9 mouse cellular contexts compared by ENCODE assay signal in genomic region chr10:86340421-86340820, GRCm38 (mm10). TPM values are rescaled to one million over a fixed set of nuclear protein-coding genes. Genes with fewer than 3 reads are reported as not detected.
DNase-seq lines count a peak whose midpoint lies in the region; ATAC-seq lines count a peak whose summit lies in the region.
"Had no signal": no experiment of that assay in that cellular context is flagged by ENCODE, and none has a peak within 500 bp of the region (broad histone marks: within the 10 kb centered on the region; RNA-seq: fewer than 3 reads in every experiment).

No protein-coding gene starts in this region.

- H3K27me3 ChIP-seq in intestine, embryonic 16.5 days (replicated peaks; ENCODE audit: control insufficient read depth, insufficient read depth, low read length): no peaks in the 10 kb centered on the region
- no peaks in the 10 kb centered on the region for H3K27me3 ChIP-seq in intestine, embryonic 15.5 days (replicated peaks)
- no peaks in the 10 kb centered on the region for H3K27me3 ChIP-seq in liver, embryonic 16.5 days (ENCODE audit: control insufficient read depth, insufficient read depth, low read depth, low read length)

- 86% methylated on average over 7 of the region's 7 CpGs for WGBS in intestine, embryonic 16.5 days
- 86% methylated on average over 7 of the region's 7 CpGs for WGBS in intestine, embryonic 15.5 days
- 45% methylated on average over 7 of the region's 7 CpGs for WGBS in liver, embryonic 16.5 days (ENCODE audit: insufficient replicate concordance)

- DNase-seq in c-Kit-positive CD71-positive TER-119-positive erythroid progenitor cells, embryonic 14.5 days (ENCODE audit: low spot score): peak; percentile 37
- DNase-seq in cerebellum, adult 9-10 months: peak; percentile 72
- DNase-seq in adrenal gland, adult (ENCODE audit: inconsistent age in 2 of 2, low spot score in 1 of 2): no peak
- no peak for DNase-seq in left cerebral cortex, adult 8-10 months (ENCODE audit: low spot score in 2 of 2)
- DNase-seq: thymus, postnatal 14 days had no signal

- no peak for ATAC-seq in intestine, embryonic 16.5 days
- no peak for ATAC-seq in intestine, embryonic 15.5 days
- ATAC-seq in liver, embryonic 16.5 days (ENCODE audit: low read depth): peak; percentile 64

- peaks cover 45% of the 10 kb centered on the region for H3K4me1 ChIP-seq in intestine, embryonic 16.5 days (ENCODE audit: control insufficient read depth, insufficient read depth, low read length)
- H3K4me1 ChIP-seq in intestine, embryonic 15.5 days (replicated peaks): peaks cover 43% of the 10 kb centered on the region
- H3K4me1 ChIP-seq in liver, embryonic 16.5 days (ENCODE audit: control insufficient read depth, low read depth, low read length): peaks cover 40% of the 10 kb centered on the region

- H3K9me3 ChIP-seq in intestine, embryonic 16.5 days (ENCODE audit: control insufficient read depth, low read length): no peaks in the 10 kb centered on the region
- no peaks in the 10 kb centered on the region for H3K9me3 ChIP-seq in intestine, embryonic 15.5 days
- H3K9me3 ChIP-seq in liver, embryonic 16.5 days (replicated peaks; ENCODE audit: control insufficient read depth, low read length): no peaks in the 10 kb centered on the region

- peak overlapping the region; percentile 85 for H3K27ac ChIP-seq in intestine, embryonic 16.5 days (ENCODE audit: low read length)
- H3K27ac ChIP-seq in intestine, embryonic 15.5 days: no peak overlapping the region
- peak overlapping the region; percentile 72 for H3K27ac ChIP-seq in liver, embryonic 16.5 days (ENCODE audit: low read length)

- no peak overlapping the region for H3K9ac ChIP-seq in intestine, embryonic 16.5 days (ENCODE audit: low read depth, low read length)
- H3K9ac ChIP-seq in intestine, embryonic 15.5 days: no peak overlapping the region
- 0 out of 2 replicates have a peak overlapping the region, but pooled peaks have one; percentile 11 for H3K9ac ChIP-seq in liver, embryonic 16.5 days (ENCODE audit: low read depth, low read length)

- no peak overlapping the region for H3K4me2 ChIP-seq in intestine, embryonic 16.5 days (ENCODE audit: low read depth, low read length)
- H3K4me2 ChIP-seq in intestine, embryonic 15.5 days (replicated peaks): no peak overlapping the region
- H3K4me2 ChIP-seq in liver, embryonic 16.5 days (ENCODE audit: low read depth, low read length): no peak overlapping the region

- H3K36me3 ChIP-seq in intestine, embryonic 16.5 days (ENCODE audit: control insufficient read depth, insufficient read depth, low read length): peaks cover 2% of the 10 kb centered on the region; the same call in 1 of the 2 replicates
- H3K36me3 ChIP-seq in intestine, embryonic 15.5 days: peaks cover 7% of the 10 kb centered on the region; the same call in 1 of the 2 replicates
- H3K36me3 ChIP-seq in liver, embryonic 16.5 days (ENCODE audit: control insufficient read depth, insufficient read depth): no peaks in the 10 kb centered on the region

- no peak overlapping the region for H3K4me3 ChIP-seq in intestine, embryonic 16.5 days (ENCODE audit: low read length)
- no peak overlapping the region for H3K4me3 ChIP-seq in intestine, embryonic 15.5 days (replicated peaks)
- no peak overlapping the region for H3K4me3 ChIP-seq in liver, embryonic 16.5 days (ENCODE audit: low read depth, low read length)

RNA-seq across cellular contexts. Expression of gene Timp3, which starts 40.2 kb away (rescaled TPM):
- 43.4 and 43.7 TPM in 2 replicates for polyA plus RNA-seq in intestine, embryonic 16.5 days (2015; fragmentation: Nextera tagmentation; extraction: Ambion mirVana)
- 44.6 and 46.9 TPM in 2 replicates for polyA plus RNA-seq in intestine, embryonic 15.5 days (2015; fragmentation: Nextera tagmentation; extraction: Ambion mirVana)
- 5.7 and 7.3 TPM in 2 replicates for polyA plus RNA-seq in liver, embryonic 16.5 days (2015; fragmentation: Nextera tagmentation; extraction: Ambion mirVana)
- total RNA-seq in left cerebral cortex, adult 8-10 months (2022): 10 to 100 TPM; 67.3 to 73.9 (median 69.9) TPM
- total RNA-seq: monocyte, adult 5-6 weeks had no signal

Comparison
In these comparisons a context has a peak if more than half of its experiments do, and no peak if none do; other contexts are left out.
1. DNase-seq: peak in c-Kit-positive CD71-positive TER-119-positive erythroid progenitor cells, embryonic 14.5 days (single experiment) and cerebellum, adult 9-10 months (single experiment); none in adrenal gland, adult (0 of 2) and left cerebral cortex, adult 8-10 months (0 of 2).